8 mouse cellular contexts compared by ENCODE assay signal in genomic region chr12:117688655-117689548, GRCm38 (mm10).
DNase-seq lines count a peak whose midpoint lies in the region; ATAC-seq lines count a peak whose summit lies in the region.

No protein-coding gene starts in this region.

- H3K4me1 ChIP-seq in forebrain, embryonic 12.5 days, result peaks cover 62% of the 10 kb centered on the region
- 0 out of 2 replicates have a peak, but pooled peaks cover 7% of the 10 kb centered on the region for H3K4me1 ChIP-seq in intestine, embryonic 15.5 days (replicated peaks)
- peaks cover 30% of the 10 kb centered on the region for H3K4me1 ChIP-seq in limb, embryonic 12.5 days (replicated peaks)
- H3K4me1 ChIP-seq in neural tube, embryonic 11.5 days (ENCODE audit: control insufficient read depth, insufficient read depth, low read length), result peaks cover 18% of the 10 kb centered on the region

- H3K27me3 ChIP-seq in forebrain, embryonic 12.5 days, result peaks cover 17% of the 10 kb centered on the region
- no peaks in the 10 kb centered on the region for H3K27me3 ChIP-seq in intestine, embryonic 15.5 days (replicated peaks)
- H3K27me3 ChIP-seq in limb, embryonic 12.5 days, result 0 out of 2 replicates have a peak, but pooled peaks cover 3% of the 10 kb centered on the region
- no peaks in the 10 kb centered on the region for H3K27me3 ChIP-seq in neural tube, embryonic 11.5 days (ENCODE audit: control insufficient read depth, insufficient read depth, low read length)

- peak overlapping the region; percentile 62 for H3K9ac ChIP-seq in forebrain, embryonic 12.5 days
- H3K9ac ChIP-seq in intestine, embryonic 15.5 days, result peak overlapping the region; percentile 20
- peak overlapping the region; percentile 50 for H3K9ac ChIP-seq in limb, embryonic 12.5 days (replicated peaks)
- peak overlapping the region; percentile 69 for H3K9ac ChIP-seq in neural tube, embryonic 11.5 days (ENCODE audit: low read length)

- H3K9me3 ChIP-seq in forebrain, embryonic 12.5 days, result no peaks in the 10 kb centered on the region
- no peaks in the 10 kb centered on the region for H3K9me3 ChIP-seq in intestine, embryonic 15.5 days
- H3K9me3 ChIP-seq in limb, embryonic 12.5 days, result no peaks in the 10 kb centered on the region
- H3K9me3 ChIP-seq in neural tube, embryonic 11.5 days (ENCODE audit: control insufficient read depth, low read length), result no peaks in the 10 kb centered on the region

- H3K27ac ChIP-seq in forebrain, embryonic 12.5 days, result peak overlapping the region; percentile 91
- H3K27ac ChIP-seq in intestine, embryonic 15.5 days, result no peak overlapping the region
- H3K27ac ChIP-seq in limb, embryonic 12.5 days, result peak overlapping the region; percentile 47; the same call in 1 of the 2 replicates
- peak overlapping the region; percentile 92 for H3K27ac ChIP-seq in neural tube, embryonic 11.5 days (ENCODE audit: low read depth, low read length)

- H3K36me3 ChIP-seq in forebrain, embryonic 12.5 days (replicated peaks), result no peaks in the 10 kb centered on the region
- H3K36me3 ChIP-seq in intestine, embryonic 15.5 days, result no peaks in the 10 kb centered on the region
- no peaks in the 10 kb centered on the region for H3K36me3 ChIP-seq in limb, embryonic 12.5 days
- H3K36me3 ChIP-seq in neural tube, embryonic 11.5 days (ENCODE audit: control insufficient read depth, insufficient read depth, low read length), result no peaks in the 10 kb centered on the region

- peak; percentile 90 for ATAC-seq in cerebellum, adult (ENCODE audit: insufficient number of reproducible peaks, low FRiP score, low TSS enrichment)
- ATAC-seq in forebrain, embryonic 12.5 days (ENCODE audit: low FRiP score), result peak; percentile 89
- ATAC-seq in intestine, embryonic 15.5 days, result peak; percentile 91
- ATAC-seq in limb, embryonic 12.5 days (ENCODE audit: insufficient number of reproducible peaks, insufficient read depth, low FRiP score, low TSS enrichment, low read depth), result peak; percentile 91
- peak; percentile 76 for ATAC-seq in neural tube, embryonic 11.5 days (ENCODE audit: insufficient read depth, low FRiP score, low TSS enrichment)

- 3% methylated on average over 32 of the region's 32 CpGs for WGBS in forebrain, embryonic 12.5 days
- WGBS in intestine, embryonic 15.5 days, result 10% methylated on average over 32 of the region's 32 CpGs
- WGBS in limb, embryonic 12.5 days, result 3% methylated on average over 32 of the region's 32 CpGs
- 5% methylated on average over 32 of the region's 32 CpGs for WGBS in neural tube, embryonic 11.5 days

- DNase-seq in adrenal gland, adult (ENCODE audit: inconsistent age in 2 of 2, low spot score in 1 of 2), result peak; percentile 45 to 74
- DNase-seq in adrenal gland, postnatal 4 days (ENCODE audit: low spot score in 2 of 2), result no peak
- DNase-seq in neural tube, embryonic 11.5 days (ENCODE audit: low spot score), result peak; percentile 83
- DNase-seq in urinary bladder, adult 2 months (ENCODE audit: low spot score), result no peak

- peak overlapping the region; percentile 45 for H3K4me3 ChIP-seq in forebrain, embryonic 12.5 days (replicated peaks)
- peak overlapping the region; percentile 30 for H3K4me3 ChIP-seq in intestine, embryonic 15.5 days (replicated peaks)
- peak overlapping the region; percentile 43 for H3K4me3 ChIP-seq in limb, embryonic 12.5 days (replicated peaks)
- peak overlapping the region; percentile 36 for H3K4me3 ChIP-seq in neural tube, embryonic 11.5 days (ENCODE audit: low read depth, low read length)

- peak overlapping the region; percentile 61 for H3K4me2 ChIP-seq in forebrain, embryonic 12.5 days
- peak overlapping the region; percentile 78 for H3K4me2 ChIP-seq in intestine, embryonic 15.5 days (replicated peaks)
- H3K4me2 ChIP-seq in limb, embryonic 12.5 days, result peak overlapping the region; percentile 67
- H3K4me2 ChIP-seq in neural tube, embryonic 11.5 days (ENCODE audit: low read depth), result peak overlapping the region; percentile 61

Comparison
In these comparisons a context has a peak if more than half of its experiments do, and no peak if none do; other contexts are left out.
1. DNase-seq: peak in adrenal gland, adult (2 of 2) and neural tube, embryonic 11.5 days (single experiment); none in adrenal gland, postnatal 4 days (0 of 2) and urinary bladder, adult 2 months (single experiment).
2. Peak in every context shown above with its lines, with median percentiles within 50 percentile points of each other: ATAC-seq, H3K4me2 ChIP-seq, H3K4me3 ChIP-seq and H3K9ac ChIP-seq.